Mouse (Mus musculus) heart, adult 2 months (tissue): ENCODE data around the gene Pax6. TPM values are rescaled to one million over a fixed set of nuclear protein-coding genes. Genes with fewer than 3 reads are reported as not detected.

Experiments used
- DNase-seq, 2 experiments: peaks; one replicate each; pipeline ENCODE4 v3.0.0; 2021
- H3K27ac ChIP-seq: fragments of 200-600 bp; 2 replicates; pipeline ENCODE4 v1.8.1; 2022
- H3K27me3 ChIP-seq: fragments of 200-500 bp; 2 replicates; pipeline ENCODE4 v1.6.1; 2012; ENCODE audit warnings: mild to moderate bottlenecking, low read length, inconsistent platforms, mixed read lengths; ENCODE audit not compliant: control insufficient read depth, insufficient read depth
- H3K36me3 ChIP-seq: fragments of 200-500 bp; 2 replicates; pipeline ENCODE4 v1.6.1; 2012; ENCODE audit warnings: low read length, inconsistent platforms; ENCODE audit not compliant: control insufficient read depth, insufficient read depth
- H3K4me1 ChIP-seq: fragments of 200-500 bp; 2 replicates; pipeline ENCODE4 v1.6.1; 2011; ENCODE audit warnings: low read length; ENCODE audit not compliant: control insufficient read depth, insufficient read depth
- H3K4me3 ChIP-seq: fragments of 200-600 bp; 2 replicates; pipeline ENCODE4 v1.8.1; 2022
- H3K79me2 ChIP-seq: fragments of 200-500 bp; replicated peaks from 2 replicates; pipeline ENCODE4 v1.6.1; 2012; ENCODE audit warnings: mild to moderate bottlenecking, inconsistent platforms, low read length, moderate library complexity, mixed read lengths; ENCODE audit not compliant: control insufficient read depth, insufficient read depth
- H3K9ac ChIP-seq: fragments of 200-500 bp; 2 replicates; pipeline ENCODE4 v1.6.1; 2012; ENCODE audit warnings: low read depth, mild to moderate bottlenecking, control low read depth, inconsistent platforms, low read length, mixed read lengths
- CTCF ChIP-seq: fragments of 200-600 bp; IDR thresholded peaks from 2 replicates; pipeline ENCODE4 v1.8.1; 2022; ENCODE audit warnings: antibody characterized with exemption, mild to moderate bottlenecking, moderate library complexity
- EP300 ChIP-seq: fragments of 200-500 bp; IDR thresholded peaks from 2 replicates; pipeline ENCODE4 v1.6.1; 2011; ENCODE audit warnings: low read depth, low read length, control low read depth; ENCODE audit not compliant: insufficient read depth
- POLR2A ChIP-seq: fragments of 200-500 bp; IDR thresholded peaks from 2 replicates; pipeline ENCODE4 v1.6.1; 2011; ENCODE audit warnings: mild to moderate bottlenecking, low read depth, low read length, control low read depth; ENCODE audit not compliant: insufficient read depth
- WGBS: fragments of 180-500 bp; shearing (Covaris S2); methylation state at CpG from one replicate; pipeline ENCODE4 v1.1.7; 2018; 5-methylcytosine and 5-hydroxymethylcytosine counted together
- intact Hi-C: fragments of 180-260 bp; cut with DNase I; formaldehyde crosslinking; loops from one replicate; pipeline ENCODE4 v1.15.1; 2025
- polyA plus RNA-seq: library from polyadenylated mRNA; depleted of rRNA; stranded (reverse); fragments of >200 nt; gene quantifications from 2 replicates; pipeline ENCODE4 v1.2.3, GENCODE M21; 2012
- total RNA-seq, 2 experiments: library from RNA; stranded (reverse); gene quantifications; 2 replicates each; pipeline ENCODE4 v1.2.3; 2021

Pax6 gene
- total and polyA plus RNA-seq, 3 experiments: not detected

DNA sequence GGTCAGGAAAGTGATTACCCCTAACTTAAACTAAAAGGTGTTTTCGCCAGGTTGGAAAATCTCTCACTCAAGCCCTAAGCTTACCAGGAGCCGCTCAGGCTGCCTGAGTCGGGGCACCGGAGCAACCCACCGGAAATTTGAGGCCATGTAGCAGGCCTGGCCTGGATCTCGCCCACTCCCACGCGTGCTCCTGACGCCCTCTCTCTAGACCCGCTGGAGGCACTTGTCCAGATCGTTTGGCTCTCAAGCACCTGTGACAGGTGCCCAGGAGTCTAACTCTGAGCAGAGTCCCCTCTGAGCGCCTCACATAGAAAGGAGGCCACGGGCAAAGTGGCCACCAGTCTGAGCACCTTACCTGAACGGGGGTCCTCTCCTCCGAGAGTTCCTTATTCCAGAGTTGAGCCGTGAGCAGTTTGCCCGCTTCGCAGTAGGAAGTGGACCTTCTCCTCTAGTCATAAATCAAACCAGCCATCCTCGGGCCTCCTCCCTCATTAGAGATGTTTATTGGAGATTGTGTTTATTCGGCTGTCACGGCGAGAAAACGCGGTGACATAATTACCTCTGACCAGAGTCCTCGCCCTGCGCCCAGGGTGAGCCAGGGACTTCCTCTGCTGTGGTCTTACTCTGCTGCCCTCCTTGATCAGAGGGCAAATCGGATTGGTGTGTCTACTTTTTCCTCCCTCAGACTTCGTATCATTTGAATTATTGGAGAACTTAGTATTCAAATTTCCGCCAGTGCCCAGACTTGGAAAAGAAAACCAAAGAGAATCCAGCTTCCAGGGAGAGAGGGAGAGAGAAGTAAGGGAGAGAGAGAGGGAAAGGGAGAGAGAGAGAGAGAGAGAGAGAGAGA lies 1.4 kb downstream of the Pax6 start:
- no peak for DNase-seq
- Histone ChIP-seq H3K4me1 (peaks cover 2% of the 10 kb centered on the region), H3K36me3 (no peaks in the 10 kb centered on the region), H3K4me3 (no peak overlapping the region), H3K27me3 (peaks cover 44% of the 10 kb centered on the region), H3K27ac (no peak overlapping the region), H3K79me2 (no peaks in the 10 kb centered on the region), H3K9ac (no peak overlapping the region)
- WGBS: 4% methylated on average over 29 of the region's 29 CpGs
- intact Hi-C loops: no loop called here
- TF ChIP-seq CTCF (no peak), POLR2A (no peak), EP300 (no peak)

- peaks cover 2% of the 10 kb centered on the region for H3K4me1 ChIP-seq
- TF ChIP-seq POLR2A (no peak), EP300 (no peak), CTCF (no peak)
- no peak overlapping the region for H3K4me3 ChIP-seq
- H3K9ac ChIP-seq: no peak overlapping the region
- DNase-seq: peak in 1 of 2 experiments; percentile 10
- intact Hi-C loops: no loop called here
- no peaks in the 10 kb centered on the region for H3K79me2 ChIP-seq
- H3K27me3 ChIP-seq: peaks cover 48% of the 10 kb centered on the region
- 3% methylated on average over 6 of the region's 6 CpGs for WGBS
- H3K36me3 ChIP-seq: no peaks in the 10 kb centered on the region
- no peak overlapping the region for H3K27ac ChIP-seq
Measured at GRCm38 (mm10) chr2:105670731-105671095, 2.0 kb downstream of the Pax6 start.

DNA sequence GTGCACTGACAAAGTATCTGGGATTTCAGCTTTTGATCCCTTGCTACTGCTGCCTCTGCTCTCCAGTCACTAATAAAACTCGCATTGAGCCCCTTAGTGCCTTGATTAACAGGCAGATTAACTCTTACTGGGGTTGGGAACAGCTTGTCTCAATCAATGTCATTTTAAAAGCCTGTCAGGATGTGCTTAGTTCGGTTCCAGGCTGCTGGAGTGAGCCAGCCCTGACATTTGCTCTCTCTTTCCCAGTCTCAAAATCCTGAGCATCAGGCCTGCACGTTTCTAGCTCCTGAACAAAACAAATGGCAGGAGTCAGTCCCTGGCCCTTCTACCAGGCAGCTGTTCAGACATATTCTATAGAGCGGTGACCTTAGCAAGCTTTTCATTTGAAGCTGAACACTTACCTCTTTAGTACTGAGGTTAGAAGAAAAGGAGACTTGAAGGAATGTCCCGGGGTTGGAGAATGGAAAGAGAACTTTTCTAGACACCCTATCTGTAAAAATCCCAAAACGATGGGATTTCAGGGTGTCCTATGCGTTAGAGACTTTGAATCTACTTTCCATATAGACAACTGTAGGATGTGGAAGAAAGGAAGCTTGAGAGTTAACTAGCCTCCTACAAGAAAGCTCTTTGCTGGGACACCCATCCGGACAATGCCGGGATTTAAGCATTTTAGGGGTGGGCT lies 2.6 kb downstream of the Pax6 start:
- intact Hi-C loops: no loop called here

DNA sequence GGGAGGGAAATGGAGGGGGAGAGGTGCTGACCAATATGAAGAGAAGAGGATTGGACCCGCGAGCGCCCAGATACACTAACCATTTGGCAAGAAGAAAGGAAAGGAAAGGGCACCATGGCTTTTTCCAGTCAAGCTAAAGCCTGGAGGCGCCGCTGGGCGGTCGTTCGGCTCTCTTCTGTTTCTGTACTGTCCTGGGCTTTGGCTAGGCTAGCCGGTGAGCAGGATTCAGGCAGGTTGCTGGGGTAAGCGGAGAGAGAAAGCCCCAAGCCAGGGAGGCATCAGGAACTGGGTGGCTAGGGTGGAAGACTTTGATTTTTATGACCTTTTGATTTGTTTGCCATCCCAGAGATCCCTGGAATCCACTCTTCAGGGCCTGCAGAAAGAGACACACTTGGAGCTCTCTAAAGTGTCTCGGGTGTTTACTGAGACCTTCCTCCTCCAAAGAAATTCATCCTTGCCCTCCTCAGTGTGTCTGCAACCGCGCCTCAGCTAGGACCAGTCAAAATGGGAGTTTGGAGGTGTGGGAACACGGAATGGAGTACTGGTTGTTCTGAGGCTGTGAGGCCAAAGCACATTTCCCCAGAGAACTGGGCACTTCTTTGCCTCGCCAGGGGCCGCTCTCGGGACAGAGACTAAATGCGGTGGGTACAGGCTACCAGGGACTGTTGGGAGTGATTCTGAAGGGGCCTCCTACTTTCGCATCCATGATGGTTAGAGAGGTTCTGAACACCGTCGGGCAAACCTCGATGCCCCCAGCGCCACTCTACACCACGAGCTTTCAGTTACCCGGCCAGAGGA lies 3.3 kb downstream of the Pax6 start:
- H3K4me1 ChIP-seq: peaks cover 2% of the 10 kb centered on the region
- DNase-seq: peak in 1 of 2 experiments; percentile 20
- no peaks in the 10 kb centered on the region for H3K36me3 ChIP-seq
- no peak overlapping the region for H3K27ac ChIP-seq
- 6% methylated on average over 25 of the region's 25 CpGs for WGBS
- intact Hi-C loops: no loop called here
- H3K4me3 ChIP-seq: no peak overlapping the region
- H3K9ac ChIP-seq: no peak overlapping the region
- peaks cover 50% of the 10 kb centered on the region for H3K27me3 ChIP-seq
- TF ChIP-seq EP300 (no peak), POLR2A (no peak), CTCF (no peak)
- H3K79me2 ChIP-seq: no peaks in the 10 kb centered on the region

More for the DNA sequence above, 2.6 kb downstream of the Pax6 start:
- Histone ChIP-seq H3K9ac (no peak overlapping the region), H3K27me3 (peaks cover 50% of the 10 kb centered on the region), H3K27ac (no peak overlapping the region), H3K36me3 (no peaks in the 10 kb centered on the region), H3K4me1 (peaks cover 2% of the 10 kb centered on the region), H3K79me2 (no peaks in the 10 kb centered on the region), H3K4me3 (no peak overlapping the region)
- DNase-seq: no peak
- 9% methylated on average over 9 of the region's 9 CpGs for WGBS
- no peak for TF ChIP-seq EP300
- no peak for TF ChIP-seq POLR2A
- no peak for TF ChIP-seq CTCF

GRCm38 (mm10) chr2:105672596-105672960 lies 3.9 kb downstream of the Pax6 start:
- peak in 1 of 2 experiments; percentile 14 for DNase-seq
- 5% methylated on average over 16 of the region's 16 CpGs for WGBS
- H3K27ac ChIP-seq: no peak overlapping the region
- H3K4me3 ChIP-seq: no peak overlapping the region
- no peak overlapping the region for H3K9ac ChIP-seq
- peaks cover 49% of the 10 kb centered on the region for H3K27me3 ChIP-seq
- H3K79me2 ChIP-seq: no peaks in the 10 kb centered on the region
- no peaks in the 10 kb centered on the region for H3K36me3 ChIP-seq
- peaks cover 2% of the 10 kb centered on the region for H3K4me1 ChIP-seq
- intact Hi-C loops: no loop called here
- TF ChIP-seq CTCF (no peak), EP300 (no peak), POLR2A (no peak)
